Mouse (Mus musculus): ENCODE measurements at regions not wholly inside any gene's neighbourhood (a gene's known extent, or its start where the extent isn't known, plus 50 kb on each side); places are given as distances from the start of the nearest gene placed in this dataset.
"Not testable (repeated sequence)": the region's sequence is repeated elsewhere in the genome, so short reads cannot be mapped to it uniquely, and the experiment has no call there.

GRCm38 (mm10) chr2:166471257-166471753 lies 242.3 kb downstream of the Prex1 start:
- Histone ChIP-seq H3K27me3 (no peaks in the 10 kb centered on the region), H3K4me3 (no peak overlapping the region), H3K27ac (peak overlapping the region; percentile 49; the same call in 1 of the 2 replicates), H3K4me1 (peaks cover 20% of the 10 kb centered on the region), H3K9ac (no peak overlapping the region), H3K9me3 (replicated peaks) (no peaks in the 10 kb centered on the region), H3K4me2 (0 out of 2 replicates have a peak overlapping the region, but pooled peaks have one; percentile 19), H3K36me3 (ENCODE audit: poor library complexity, severe bottlenecking) (no peaks in the 10 kb centered on the region)
- ATAC-seq = peak; percentile 72
- WGBS = 36% methylated on average over 6 of the region's 6 CpGs

- WGBS = 91% methylated on average over 9 of the region's 9 CpGs
- Histone ChIP-seq H3K4me2 (no peak overlapping the region), H3K36me3 (ENCODE audit: poor library complexity, severe bottlenecking) (no peaks in the 10 kb centered on the region), H3K27me3 (no peaks in the 10 kb centered on the region), H3K4me1 (peaks cover 12% of the 10 kb centered on the region), H3K27ac (no peak overlapping the region), H3K9ac (no peak overlapping the region), H3K9me3 (replicated peaks) (no peaks in the 10 kb centered on the region), H3K4me3 (no peak overlapping the region)
- ATAC-seq = no peak
These were observed 244.5 kb downstream of the Prex1 start for GRCm38 (mm10) chr2:166469046-166469593.

- H3K4me2 ChIP-seq = no peak overlapping the region
- H3K4me1 ChIP-seq = peaks cover 12% of the 10 kb centered on the region
- no peak for ATAC-seq
- no peaks in the 10 kb centered on the region for H3K9me3 ChIP-seq (replicated peaks)
- H3K9ac ChIP-seq = no peak overlapping the region
- no peak overlapping the region for H3K27ac ChIP-seq
- WGBS = 70% methylated on average over 7 of the region's 7 CpGs
- H3K27me3 ChIP-seq = no peaks in the 10 kb centered on the region
- H3K4me3 ChIP-seq = no peak overlapping the region
- H3K36me3 ChIP-seq (ENCODE audit: poor library complexity, severe bottlenecking) = no peaks in the 10 kb centered on the region
These were observed 246.5 kb downstream of the Prex1 start for GRCm38 (mm10) chr2:166467137-166467536.

GRCm38 (mm10) chr2:166465531-166465930 lies 248.1 kb downstream of the Prex1 start:
- Histone ChIP-seq H3K9ac (no peak overlapping the region), H3K4me3 (no peak overlapping the region), H3K36me3 (ENCODE audit: poor library complexity, severe bottlenecking) (no peaks in the 10 kb centered on the region), H3K27ac (no peak overlapping the region), H3K4me1 (0 out of 2 replicates have a peak, but pooled peaks cover under 1% of the 10 kb centered on the region), H3K27me3 (no peaks in the 10 kb centered on the region), H3K9me3 (replicated peaks) (no peaks in the 10 kb centered on the region), H3K4me2 (no peak overlapping the region)
- 78% methylated on average over 5 of the region's 5 CpGs for WGBS
- ATAC-seq = no peak

GRCm38 (mm10) chr2:166463539-166463938 lies 250.1 kb downstream of the Prex1 start:
- no peak overlapping the region for H3K9ac ChIP-seq
- no peak for ATAC-seq
- no peak overlapping the region for H3K27ac ChIP-seq
- H3K9me3 ChIP-seq (replicated peaks) = no peaks in the 10 kb centered on the region
- 84% methylated on average over 9 of the region's 9 CpGs for WGBS
- no peak overlapping the region for H3K4me3 ChIP-seq
- H3K36me3 ChIP-seq (ENCODE audit: poor library complexity, severe bottlenecking) = no peaks in the 10 kb centered on the region
- no peaks in the 10 kb centered on the region for H3K4me1 ChIP-seq
- H3K27me3 ChIP-seq = no peaks in the 10 kb centered on the region
- no peak overlapping the region for H3K4me2 ChIP-seq

- 99% methylated on average over 3 of the region's 3 CpGs for whole genome bisulfite sequencing
- Histone ChIP-seq H3K9me3 (replicated peaks) (no peaks in the 10 kb centered on the region), H3K4me2 (no peak overlapping the region), H3K4me1 (no peaks in the 10 kb centered on the region), H3K36me3 (ENCODE audit: poor library complexity, severe bottlenecking) (no peaks in the 10 kb centered on the region), H3K27ac (no peak overlapping the region), H3K4me3 (no peak overlapping the region), H3K9ac (no peak overlapping the region), H3K27me3 (no peaks in the 10 kb centered on the region)
- no peak for ATAC-seq
These were observed 251.7 kb downstream of the Prex1 start for GRCm38 (mm10) chr2:166461956-166462355.

GRCm38 (mm10) chr2:166461103-166461502 lies 252.5 kb downstream of the Prex1 start:
- no peak for ATAC-seq
- WGBS = 98% methylated on average over 3 of the region's 3 CpGs
- no peak overlapping the region for H3K4me3 ChIP-seq
- H3K27me3 ChIP-seq = no peaks in the 10 kb centered on the region
- no peak overlapping the region for H3K27ac ChIP-seq
- no peak overlapping the region for H3K9ac ChIP-seq
- no peak overlapping the region for H3K4me2 ChIP-seq
- no peaks in the 10 kb centered on the region for H3K36me3 ChIP-seq (ENCODE audit: poor library complexity, severe bottlenecking)
- no peaks in the 10 kb centered on the region for H3K4me1 ChIP-seq
- H3K9me3 ChIP-seq (replicated peaks) = no peaks in the 10 kb centered on the region

GRCm38 (mm10) chr2:166459955-166460354 lies 253.7 kb downstream of the Prex1 start:
- H3K4me1 ChIP-seq = no peaks in the 10 kb centered on the region
- no peak overlapping the region for H3K4me2 ChIP-seq
- H3K36me3 ChIP-seq (ENCODE audit: poor library complexity, severe bottlenecking) = no peaks in the 10 kb centered on the region
- H3K27ac ChIP-seq = no peak overlapping the region
- WGBS = 70% methylated on average over 9 of the region's 9 CpGs
- H3K9ac ChIP-seq = no peak overlapping the region
- no peak for ATAC-seq
- no peak overlapping the region for H3K4me3 ChIP-seq
- H3K27me3 ChIP-seq = no peaks in the 10 kb centered on the region
- no peaks in the 10 kb centered on the region for H3K9me3 ChIP-seq (replicated peaks)

- H3K36me3 ChIP-seq (ENCODE audit: poor library complexity, severe bottlenecking) = no peaks in the 10 kb centered on the region
- no peak overlapping the region for H3K4me2 ChIP-seq
- no peak for ATAC-seq
- no peaks in the 10 kb centered on the region for H3K4me1 ChIP-seq
- whole genome bisulfite sequencing = 89% methylated on average over 9 of the region's 9 CpGs
- no peaks in the 10 kb centered on the region for H3K27me3 ChIP-seq
- no peak overlapping the region for H3K27ac ChIP-seq
- H3K4me3 ChIP-seq = no peak overlapping the region
- H3K9me3 ChIP-seq (replicated peaks) = no peaks in the 10 kb centered on the region
- no peak overlapping the region for H3K9ac ChIP-seq
These were observed 254.7 kb downstream of the Prex1 start for GRCm38 (mm10) chr2:166458953-166459352.

GRCm38 (mm10) chr2:166457381-166458172 lies 256.1 kb downstream of the Prex1 start:
- no peaks in the 10 kb centered on the region for H3K4me1 ChIP-seq
- ATAC-seq = no peak
- no peaks in the 10 kb centered on the region for H3K36me3 ChIP-seq (ENCODE audit: poor library complexity, severe bottlenecking)
- no peaks in the 10 kb centered on the region for H3K27me3 ChIP-seq
- H3K27ac ChIP-seq = no peak overlapping the region
- H3K4me2 ChIP-seq = no peak overlapping the region
- H3K9me3 ChIP-seq (replicated peaks) = no peaks in the 10 kb centered on the region
- no peak overlapping the region for H3K4me3 ChIP-seq
- no peak overlapping the region for H3K9ac ChIP-seq
- 74% methylated on average over 16 of the region's 16 CpGs for WGBS

GRCm38 (mm10) chr2:166454160-166454888 lies 259.3 kb downstream of the Prex1 start:
- not testable (repeated sequence) for H3K9me3 ChIP-seq (replicated peaks); H3K27me3 ChIP-seq; H3K4me2 ChIP-seq; ATAC-seq; H3K36me3 ChIP-seq (ENCODE audit: poor library complexity, severe bottlenecking); H3K27ac ChIP-seq; H3K9ac ChIP-seq; H3K4me3 ChIP-seq
- peaks cover 18% of the 10 kb centered on the region for H3K4me1 ChIP-seq
- WGBS = 83% methylated on average over 2 of the region's 7 CpGs

- Histone ChIP-seq H3K36me3 (ENCODE audit: poor library complexity, severe bottlenecking) (no peaks in the 10 kb centered on the region), H3K4me3 (no peak overlapping the region), H3K4me2 (no peak overlapping the region), H3K4me1 (peaks cover 35% of the 10 kb centered on the region), H3K9ac (no peak overlapping the region), H3K27me3 (peaks cover 6% of the 10 kb centered on the region), H3K27ac (no peak overlapping the region), H3K9me3 (replicated peaks) (no peaks in the 10 kb centered on the region)
- 78% methylated on average over 7 of the region's 7 CpGs for WGBS
- no peak for ATAC-seq
These were observed 262.7 kb downstream of the Prex1 start for GRCm38 (mm10) chr2:166450964-166451363.
